11 mouse cellular contexts compared by ENCODE assay signal in the genomic region with DNA sequence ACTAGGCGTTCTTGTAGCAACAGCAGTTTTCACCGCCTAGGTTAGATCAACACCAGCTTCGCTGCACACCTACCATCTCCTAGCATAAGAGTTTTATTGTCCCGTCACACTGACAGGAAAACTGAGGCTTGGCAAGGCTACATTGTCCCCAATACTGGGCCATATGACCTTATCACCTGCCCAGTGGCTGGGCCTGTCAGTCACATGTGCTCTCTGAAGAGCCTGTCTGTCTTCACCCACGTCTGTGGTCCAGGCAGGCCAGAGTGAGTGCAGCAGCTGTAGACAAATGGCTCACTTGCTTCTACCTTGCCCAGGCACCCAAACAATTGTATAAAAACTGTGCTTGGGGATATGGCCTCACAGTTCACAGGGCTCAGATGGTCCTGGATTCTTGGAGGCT.
"Had no signal": no experiment of that assay in that cellular context is flagged by ENCODE, and none has a peak within 500 bp of the region (broad histone marks: within the 10 kb centered on the region; RNA-seq: fewer than 3 reads in every experiment).

No protein-coding gene starts in this region.

- H3K9me3 ChIP-seq: limb, embryonic 12.5 days; liver, embryonic 13.5 days; lung, embryonic 15.5 days had no signal

- H3K27ac ChIP-seq: kidney, postnatal 0 days; layer of hippocampus, adult 2 months; limb, embryonic 12.5 days; liver, embryonic 13.5 days; lung, embryonic 15.5 days; stomach, postnatal 0 days had no signal

- DNase-seq: kidney, adult 8-10 months; liver; liver, embryonic 13.5 days; liver, postnatal 0 days; lung, postnatal 14 days had no signal

- H3K9ac ChIP-seq: limb, embryonic 12.5 days; liver, embryonic 13.5 days; liver, postnatal 0 days; lung, embryonic 15.5 days had no signal

- H3K4me1 ChIP-seq: liver, embryonic 13.5 days; lung, embryonic 15.5 days had no signal

- H3K27me3 ChIP-seq: limb, embryonic 12.5 days; liver, embryonic 13.5 days; lung, embryonic 15.5 days had no signal

- H3K36me3 ChIP-seq: limb, embryonic 12.5 days; liver, embryonic 13.5 days; lung, embryonic 15.5 days had no signal

- ATAC-seq: intestine, postnatal 0 days; liver, postnatal 0 days had no signal

- H3K4me2 ChIP-seq: limb, embryonic 12.5 days; liver, embryonic 13.5 days; lung, embryonic 15.5 days had no signal

- H3K4me3 ChIP-seq: layer of hippocampus, adult 2 months; limb, embryonic 12.5 days; liver, embryonic 13.5 days; lung, embryonic 15.5 days had no signal
